Mouse (Mus musculus) stomach, embryonic 14.5 days (tissue): ENCODE measurements at regions not wholly inside any gene's neighbourhood (a gene's known extent, or its start where the extent isn't known, plus 50 kb on each side); places are given as distances from the start of the nearest gene placed in this dataset.

Experiments used
- ATAC-seq: fragments of 200-750 bp; cut with Nextera tagmentation; 2 replicates; pipeline ENCODE4 v1.8.0; 2017; ENCODE audit warnings: low read depth, moderate TSS enrichment; ENCODE audit not compliant: insufficient number of reproducible peaks, insufficient read depth, low FRiP score
- H3K27ac ChIP-seq: fragments of 300-500 bp; sonication (generic); 2 replicates; pipeline ENCODE4 v1.5.1; 2014; ENCODE audit warnings: mild to moderate bottlenecking, low read length, moderate library complexity, mixed read lengths
- H3K27me3 ChIP-seq: fragments of 300-500 bp; sonication (generic); 2 replicates; pipeline ENCODE4 v1.6.1; 2014; ENCODE audit warnings: low read length, control low read depth, mixed read lengths; ENCODE audit not compliant: control insufficient read depth, insufficient read depth
- H3K36me3 ChIP-seq: fragments of 300-500 bp; sonication (generic); 2 replicates; pipeline ENCODE4 v1.6.1; 2014; ENCODE audit warnings: mild to moderate bottlenecking, control low read depth, low read length, moderate library complexity, mixed read lengths; ENCODE audit not compliant: control insufficient read depth, insufficient read depth
- H3K4me1 ChIP-seq: fragments of 300-500 bp; sonication (generic); 2 replicates; pipeline ENCODE4 v1.6.1; 2014; ENCODE audit warnings: low read length, control low read depth, mixed read lengths; ENCODE audit not compliant: control insufficient read depth, insufficient read depth
- H3K4me2 ChIP-seq: fragments of 300-500 bp; sonication (generic); replicated peaks from 2 replicates; pipeline ENCODE4 v1.6.1; 2014; ENCODE audit warnings: low read depth, low read length, control low read depth
- H3K4me3 ChIP-seq: fragments of 300-500 bp; sonication (generic); 2 replicates; pipeline ENCODE4 v1.5.1; 2014; ENCODE audit warnings: low read depth, low read length, control low read depth
- H3K9ac ChIP-seq: fragments of 300-500 bp; sonication (generic); replicated peaks from 2 replicates; pipeline ENCODE4 v1.6.1; 2014; ENCODE audit warnings: low read depth, mild to moderate bottlenecking, control low read depth, low read length, moderate library complexity, mixed read lengths
- H3K9me3 ChIP-seq: fragments of 300-500 bp; sonication (generic); 2 replicates; pipeline ENCODE4 v1.6.1; 2016; ENCODE audit warnings: low read depth, low read length, control low read depth; ENCODE audit not compliant: control insufficient read depth
- WGBS: fragments of 180-500 bp; shearing (Covaris S2); extraction: QIAGEN DNeasy Blood & Tissue Kit; methylation state at CpG from one replicate; pipeline ENCODE4 v1.1.7; 2014; 5-methylcytosine and 5-hydroxymethylcytosine counted together

DNA sequence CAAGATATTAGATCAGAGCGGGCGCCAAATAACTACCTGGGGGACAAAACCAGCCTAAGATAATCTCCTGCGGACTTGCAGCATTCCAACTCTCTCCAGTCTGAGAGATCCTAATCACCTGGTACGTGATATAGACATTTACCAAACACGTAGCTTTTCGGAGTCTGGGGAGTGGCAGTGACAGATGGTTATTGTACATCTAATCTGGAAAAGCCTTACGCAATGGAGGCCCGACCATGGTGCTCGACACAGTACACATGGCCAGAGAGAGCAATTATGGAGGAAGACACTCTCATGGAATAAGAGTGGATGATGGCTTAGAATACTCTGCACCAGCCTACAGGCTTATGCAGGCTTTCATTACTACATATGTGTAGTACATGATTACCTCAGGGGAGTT is 315.6 kb upstream of the Hs6st1 start:
- no peak overlapping the region for H3K27ac ChIP-seq
- no peaks in the 10 kb centered on the region for H3K36me3 ChIP-seq
- H3K4me3 ChIP-seq: no peak overlapping the region
- H3K9ac ChIP-seq: no peak overlapping the region
- no peaks in the 10 kb centered on the region for H3K27me3 ChIP-seq
- H3K4me2 ChIP-seq: no peak overlapping the region
- no peaks in the 10 kb centered on the region for H3K9me3 ChIP-seq
- H3K4me1 ChIP-seq: no peaks in the 10 kb centered on the region
- no peak for ATAC-seq
- 74% methylated on average over 9 of the region's 9 CpGs for WGBS

- no peak overlapping the region for H3K4me3 ChIP-seq
- WGBS: 82% methylated on average over 11 of the region's 11 CpGs
- no peak overlapping the region for H3K9ac ChIP-seq
- no peaks in the 10 kb centered on the region for H3K4me1 ChIP-seq
- no peaks in the 10 kb centered on the region for H3K9me3 ChIP-seq
- no peaks in the 10 kb centered on the region for H3K27me3 ChIP-seq
- no peak overlapping the region for H3K4me2 ChIP-seq
- no peak for ATAC-seq
- no peak overlapping the region for H3K27ac ChIP-seq
- H3K36me3 ChIP-seq: no peaks in the 10 kb centered on the region
These were observed 314.0 kb upstream of the Hs6st1 start for GRCm38 (mm10) chr1:35754170-35754569.

DNA sequence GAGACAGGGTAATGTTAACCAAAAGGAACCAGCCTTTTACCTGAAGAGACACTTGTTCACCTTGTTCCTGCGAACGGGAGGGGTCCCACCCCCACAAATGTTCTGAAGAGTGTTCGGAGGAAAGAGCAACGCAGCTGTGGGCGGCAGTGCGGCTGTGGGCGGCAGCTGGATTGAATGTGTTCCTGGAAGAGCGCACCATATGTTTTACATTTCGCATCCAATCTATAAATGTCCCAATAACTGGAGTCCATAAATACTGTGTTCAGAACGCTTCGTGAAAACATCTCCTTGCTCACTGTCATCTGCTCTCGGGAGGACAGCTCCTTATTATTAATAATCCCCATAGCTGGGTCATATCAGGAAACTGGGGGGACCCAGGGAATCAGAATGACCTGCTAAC is 309.2 kb upstream of the Hs6st1 start:
- no peak for ATAC-seq
- WGBS: 68% methylated on average over 12 of the region's 12 CpGs

DNA sequence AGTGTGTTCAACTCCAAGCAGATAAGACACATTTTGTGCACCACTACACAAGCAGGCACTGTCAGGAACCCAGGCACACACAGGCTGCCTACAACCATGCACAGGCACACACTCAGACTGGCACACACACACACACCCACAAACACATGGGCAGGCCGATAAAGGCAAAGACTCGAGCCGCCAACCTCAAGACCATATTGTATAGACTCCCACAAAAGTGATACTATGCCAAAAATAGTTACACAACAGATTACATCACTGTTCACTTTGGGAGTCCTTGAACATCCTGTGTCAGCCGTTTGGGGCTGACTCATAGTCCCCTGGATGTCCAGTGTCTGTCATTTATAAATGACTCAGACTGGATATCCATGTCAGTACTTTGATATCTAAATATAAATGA is 308.6 kb upstream of the Hs6st1 start:
- Histone ChIP-seq H3K27ac (no peak overlapping the region), H3K9ac (no peak overlapping the region), H3K9me3 (no peaks in the 10 kb centered on the region), H3K36me3 (no peaks in the 10 kb centered on the region), H3K27me3 (no peaks in the 10 kb centered on the region), H3K4me3 (no peak overlapping the region), H3K4me2 (no peak overlapping the region), H3K4me1 (no peaks in the 10 kb centered on the region)
- 72% methylated on average over 4 of the region's 4 CpGs for WGBS
- no peak for ATAC-seq

More for the DNA sequence above, 309.2 kb upstream of the Hs6st1 start:
- Histone ChIP-seq H3K4me3 (no peak overlapping the region), H3K36me3 (no peaks in the 10 kb centered on the region), H3K27me3 (no peaks in the 10 kb centered on the region), H3K9ac (no peak overlapping the region), H3K4me2 (no peak overlapping the region), H3K27ac (no peak overlapping the region), H3K9me3 (no peaks in the 10 kb centered on the region), H3K4me1 (no peaks in the 10 kb centered on the region)

- Histone ChIP-seq H3K9ac (no peak overlapping the region), H3K4me1 (no peaks in the 10 kb centered on the region), H3K4me3 (no peak overlapping the region), H3K27ac (no peak overlapping the region), H3K9me3 (no peaks in the 10 kb centered on the region), H3K27me3 (no peaks in the 10 kb centered on the region), H3K36me3 (no peaks in the 10 kb centered on the region), H3K4me2 (no peak overlapping the region)
- 87% methylated on average over 9 of the region's 9 CpGs for WGBS
- ATAC-seq: peak; percentile 46; the same call in 1 of the 2 replicates
These were observed 305.1 kb upstream of the Hs6st1 start for GRCm38 (mm10) chr1:35763051-35763450.

DNA sequence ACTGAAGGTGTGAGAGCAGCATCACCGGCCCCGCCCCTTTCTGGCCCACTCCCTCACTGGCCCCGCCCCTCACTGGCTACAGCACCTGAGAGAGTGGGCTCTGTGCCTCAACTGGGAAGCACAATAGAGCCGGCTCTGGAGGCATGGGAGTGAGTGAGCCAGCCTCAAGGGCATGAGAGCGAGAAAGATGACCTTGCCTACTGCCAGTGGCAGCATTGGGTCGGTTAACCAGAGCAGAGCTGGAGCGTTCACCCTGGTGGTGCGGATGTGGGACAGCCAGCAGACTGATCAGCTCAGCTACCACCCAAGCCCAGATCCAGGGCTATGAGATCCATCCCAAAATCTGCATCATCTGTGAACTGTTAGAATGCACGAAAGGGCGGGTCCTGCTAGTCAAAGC is 304.7 kb upstream of the Hs6st1 start:
- H3K4me1 ChIP-seq: no peaks in the 10 kb centered on the region
- H3K27ac ChIP-seq: no peak overlapping the region
- no peaks in the 10 kb centered on the region for H3K27me3 ChIP-seq
- ATAC-seq: no peak
- 82% methylated on average over 10 of the region's 10 CpGs for WGBS
- no peaks in the 10 kb centered on the region for H3K9me3 ChIP-seq
- no peak overlapping the region for H3K4me3 ChIP-seq
- no peak overlapping the region for H3K4me2 ChIP-seq
- no peaks in the 10 kb centered on the region for H3K36me3 ChIP-seq
- H3K9ac ChIP-seq: no peak overlapping the region

DNA sequence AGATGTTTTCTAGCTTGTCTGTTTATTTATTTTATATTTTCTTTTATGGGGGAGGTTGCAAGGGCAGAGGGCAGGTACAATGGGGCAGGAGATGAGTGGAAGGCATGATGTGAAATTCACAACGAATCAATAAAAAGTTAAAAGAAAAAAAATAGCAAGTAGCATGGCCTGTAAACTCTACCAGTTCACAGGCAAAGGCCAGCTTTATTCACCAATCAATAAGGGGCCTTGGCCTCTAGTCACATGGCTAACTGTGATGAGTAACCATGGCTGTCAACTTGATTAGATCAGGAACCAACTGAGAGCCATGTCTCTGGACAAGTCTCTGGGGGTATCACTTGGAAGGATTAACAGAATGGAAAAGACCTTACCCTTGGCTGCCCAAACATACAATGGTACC is 304.1 kb upstream of the Hs6st1 start:
- H3K27me3 ChIP-seq: no peaks in the 10 kb centered on the region
- no peaks in the 10 kb centered on the region for H3K9me3 ChIP-seq
- H3K36me3 ChIP-seq: no peaks in the 10 kb centered on the region
- 78% methylated on average over 1 of the region's 1 CpGs for WGBS
- no peaks in the 10 kb centered on the region for H3K4me1 ChIP-seq
- H3K4me2 ChIP-seq: no peak overlapping the region
- H3K4me3 ChIP-seq: no peak overlapping the region
- no peak for ATAC-seq
- H3K9ac ChIP-seq: no peak overlapping the region
- H3K27ac ChIP-seq: no peak overlapping the region

DNA sequence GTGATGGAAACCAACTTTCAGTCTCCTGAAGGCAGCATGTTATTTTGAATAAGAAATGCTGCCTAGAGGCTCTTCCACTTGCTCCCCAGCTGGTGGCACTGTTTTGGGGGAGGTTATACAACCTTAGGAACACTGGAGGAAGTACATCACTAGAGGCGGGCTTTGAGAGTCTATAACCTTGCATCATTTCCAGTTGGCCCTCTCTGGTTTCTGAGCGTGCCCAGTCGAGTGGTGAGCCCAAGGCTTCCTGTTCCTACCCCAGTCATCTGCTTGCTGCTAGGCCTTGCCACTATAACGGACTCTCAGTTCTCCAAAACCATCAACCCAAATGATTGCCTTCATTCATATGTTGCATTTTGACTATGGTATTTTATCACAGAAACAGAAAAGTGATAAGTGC is 302.5 kb upstream of the Hs6st1 start:
- no peaks in the 10 kb centered on the region for H3K4me1 ChIP-seq
- WGBS: 84% methylated on average over 4 of the region's 4 CpGs
- H3K4me3 ChIP-seq: no peak overlapping the region
- no peaks in the 10 kb centered on the region for H3K36me3 ChIP-seq
- ATAC-seq: no peak
- H3K27me3 ChIP-seq: no peaks in the 10 kb centered on the region
- H3K9ac ChIP-seq: no peak overlapping the region
- H3K27ac ChIP-seq: no peak overlapping the region
- H3K9me3 ChIP-seq: no peaks in the 10 kb centered on the region
- H3K4me2 ChIP-seq: no peak overlapping the region

GRCm38 (mm10) chr1:35766271-35766670 is 301.9 kb upstream of the Hs6st1 start:
- no peak overlapping the region for H3K27ac ChIP-seq
- no peak overlapping the region for H3K9ac ChIP-seq
- no peak overlapping the region for H3K4me3 ChIP-seq
- no peak for ATAC-seq
- no peaks in the 10 kb centered on the region for H3K9me3 ChIP-seq
- no peaks in the 10 kb centered on the region for H3K27me3 ChIP-seq
- H3K4me2 ChIP-seq: no peak overlapping the region
- H3K4me1 ChIP-seq: no peaks in the 10 kb centered on the region
- H3K36me3 ChIP-seq: no peaks in the 10 kb centered on the region
- WGBS: 77% methylated on average over 5 of the region's 5 CpGs
